Mouse (Mus musculus): ENCODE results near the gene Arhgef6.

Arhgef6 gene

DNA sequence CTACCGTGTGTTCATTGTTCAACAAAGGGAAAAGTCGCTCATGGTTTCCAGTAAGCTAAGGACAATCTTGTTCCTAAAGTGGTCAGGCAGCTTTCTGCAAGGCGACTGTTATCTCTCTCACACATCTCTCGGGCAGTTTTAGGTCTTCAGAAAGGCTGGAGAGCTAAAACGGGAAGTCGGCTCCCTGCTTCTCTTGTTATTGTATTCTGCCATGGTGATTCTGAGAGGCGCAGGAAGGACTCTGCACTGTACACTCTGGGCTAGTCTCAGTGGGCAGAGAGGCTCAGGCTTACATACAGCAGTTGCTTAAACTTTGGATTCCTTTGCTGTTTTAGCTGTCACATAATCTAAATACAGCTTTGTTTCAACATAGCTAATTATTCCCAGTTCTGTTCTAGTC is 39.6 kb downstream of the Arhgef6 start:
- no peak for DNase-seq

DNA sequence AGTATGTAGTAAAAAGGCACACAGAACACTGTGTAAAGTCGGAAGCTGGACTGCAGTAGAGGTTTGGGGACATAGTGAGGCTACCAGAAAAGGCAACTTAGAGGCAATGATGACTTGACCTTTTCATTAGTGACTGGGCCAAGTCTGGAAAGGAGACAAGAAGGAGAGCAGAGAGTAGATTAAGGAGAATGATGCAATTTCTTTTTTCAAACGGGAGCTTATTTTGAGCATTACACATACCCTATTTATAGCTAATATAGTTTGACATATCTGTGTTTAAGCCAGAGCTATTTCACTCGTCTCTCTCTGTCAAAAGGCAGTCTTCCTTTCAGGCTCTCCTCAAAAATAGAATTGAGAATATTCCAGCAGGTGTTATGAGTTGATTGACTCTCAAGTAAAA is 50.1 kb downstream of the Arhgef6 start:
- DNase-seq: no peak

DNA sequence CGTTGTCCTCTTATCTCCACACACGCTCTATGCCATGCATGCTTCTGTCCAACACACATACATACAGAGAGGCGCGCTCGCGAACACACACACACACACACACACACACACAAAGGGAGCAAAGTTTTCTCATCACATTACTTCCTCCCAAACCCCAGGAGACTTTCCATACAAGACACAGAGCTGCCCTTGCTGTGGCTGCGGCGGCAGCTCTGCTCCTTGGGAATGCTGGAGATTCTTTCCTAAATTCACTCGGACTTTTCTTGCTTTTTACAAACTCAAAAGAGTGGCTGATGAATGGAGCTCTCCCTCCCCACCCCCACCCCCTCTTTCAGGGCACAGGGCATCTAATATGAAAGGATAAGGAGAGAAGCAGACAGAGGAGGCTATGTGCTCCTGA is 52.2 kb downstream of the Arhgef6 start:
- DNase-seq: no peak

DNA sequence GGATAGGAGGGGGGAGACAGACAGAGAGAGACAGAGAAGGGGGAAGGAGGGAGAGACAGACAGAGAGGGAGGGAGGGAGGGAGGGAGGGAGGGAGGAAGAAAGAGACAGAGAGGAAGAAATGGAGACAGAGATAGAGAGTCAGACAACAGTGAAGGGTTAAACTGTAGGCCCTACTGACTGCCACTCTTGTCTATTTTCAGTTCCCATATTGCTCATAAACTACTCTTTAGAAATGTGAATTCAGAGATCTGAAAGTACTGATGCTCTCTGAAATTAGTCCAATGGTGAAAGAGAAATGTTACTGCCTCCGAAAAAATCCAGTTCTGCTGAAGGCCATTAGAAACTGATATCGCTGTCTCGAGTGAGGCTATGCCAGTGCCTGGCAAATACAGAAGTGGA is 56.3 kb downstream of the Arhgef6 start:
- DNase-seq: no peak

DNA sequence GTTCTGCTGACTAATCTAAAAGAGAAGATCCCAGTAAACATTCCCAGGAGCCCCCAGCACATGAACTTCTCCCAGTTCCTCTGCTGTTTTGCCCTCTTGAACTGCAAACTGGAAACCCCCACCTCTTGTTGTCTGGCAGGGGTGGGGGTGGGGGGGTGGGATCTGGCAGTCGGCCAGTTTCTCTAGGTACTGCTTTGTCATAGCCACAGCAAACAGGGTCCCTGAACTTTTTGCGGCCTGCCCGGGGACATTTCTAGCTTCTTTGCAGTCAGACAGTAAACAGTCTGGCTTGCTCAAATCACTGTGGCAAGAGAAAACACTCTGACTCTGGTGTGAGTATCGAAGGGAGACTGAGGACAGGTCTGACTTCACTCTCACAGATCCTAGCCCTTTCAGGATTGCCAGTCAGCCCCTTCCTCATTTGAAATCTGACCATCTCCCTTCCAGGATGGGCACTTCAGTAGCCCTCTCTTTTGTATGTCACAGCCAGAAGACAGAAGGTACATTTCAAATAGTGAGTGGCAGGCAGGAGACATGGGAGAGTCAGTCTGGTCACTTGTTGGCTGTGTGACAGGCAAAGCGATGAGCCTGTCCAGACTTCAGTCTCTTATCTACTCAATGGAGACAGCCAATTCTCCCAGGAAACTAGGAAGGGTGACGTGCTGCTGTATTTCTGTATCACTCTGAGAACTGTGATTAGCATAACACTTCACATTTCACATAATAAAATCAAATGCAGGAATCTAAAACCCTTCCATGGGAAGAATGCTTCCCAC is 60.8 kb downstream of the Arhgef6 start:
- DNase-seq: no peak

DNA sequence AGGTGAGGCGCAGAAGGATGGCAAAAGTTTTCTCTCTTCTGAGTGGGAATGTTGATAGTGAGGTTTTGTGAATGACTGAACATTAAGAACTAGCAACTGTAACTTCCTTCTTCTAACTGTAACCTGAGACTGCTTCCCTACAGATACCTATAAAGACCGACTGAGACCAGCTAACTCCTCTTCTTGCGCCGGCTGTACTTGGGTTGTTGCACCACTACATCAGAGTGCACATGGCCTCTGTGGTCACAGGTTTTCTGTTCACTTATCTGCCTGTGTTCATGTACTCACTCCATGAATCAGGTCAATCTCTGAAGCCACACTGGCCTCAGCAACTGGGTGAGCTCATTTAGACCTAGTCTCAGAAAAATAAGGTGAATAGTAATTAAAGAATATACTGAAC is 75.0 kb downstream of the Arhgef6 start:
- no peak for DNase-seq

DNA sequence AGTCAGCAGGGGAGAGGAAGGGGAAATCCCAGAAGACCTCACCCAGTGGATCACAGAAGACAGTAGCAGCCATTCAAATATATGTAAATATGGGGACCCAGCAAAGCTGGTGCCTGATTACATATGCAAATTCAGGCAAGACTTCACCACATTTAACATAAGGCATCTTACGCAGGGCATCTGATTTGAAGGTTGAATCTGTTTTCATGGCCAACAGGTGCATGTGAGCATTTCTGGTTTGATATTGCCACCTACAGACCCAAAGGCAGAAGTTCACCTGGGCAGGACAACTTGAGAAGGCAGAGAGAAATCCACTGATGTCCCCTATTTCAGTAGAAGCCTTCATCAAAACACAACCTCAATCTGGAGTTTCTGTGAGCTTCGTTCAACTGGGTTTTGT is 77.8 kb downstream of the Arhgef6 start:
- DNase-seq: no peak

DNA sequence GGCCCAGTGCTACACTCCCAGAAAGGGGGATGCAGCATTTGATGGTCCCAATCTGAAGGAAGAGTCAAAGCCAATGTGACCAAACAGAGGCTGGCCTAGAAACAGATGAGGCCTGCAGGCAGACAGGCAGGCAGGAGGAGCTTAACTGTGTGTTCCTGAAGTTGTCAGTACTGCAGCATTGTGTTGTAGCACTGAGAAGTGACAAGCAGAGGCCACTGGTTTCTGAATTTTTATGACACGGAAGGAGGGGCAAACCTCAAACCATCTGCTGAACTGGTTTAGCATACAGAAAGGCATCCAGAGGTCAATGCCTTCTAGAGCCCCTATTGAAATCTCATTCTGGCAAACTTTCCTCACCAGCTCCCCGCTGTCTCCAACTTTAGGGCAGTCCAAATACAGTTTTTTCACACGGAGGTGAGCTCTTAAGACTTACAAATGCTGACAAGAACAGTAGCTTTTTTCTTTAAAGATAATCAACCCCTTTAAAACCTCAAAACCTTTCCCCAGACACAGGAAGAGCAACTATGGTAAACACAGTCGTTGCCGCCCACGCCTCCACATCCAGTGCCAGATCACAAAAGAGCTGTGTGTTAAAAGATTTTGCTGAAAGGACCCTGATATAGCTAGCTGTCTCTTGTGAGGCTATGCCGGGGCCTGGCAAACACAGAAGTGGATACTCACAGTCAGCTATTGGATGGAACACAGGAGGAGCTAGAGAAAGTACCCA is 85.0 kb downstream of the Arhgef6 start:
- no peak for DNase-seq

DNA sequence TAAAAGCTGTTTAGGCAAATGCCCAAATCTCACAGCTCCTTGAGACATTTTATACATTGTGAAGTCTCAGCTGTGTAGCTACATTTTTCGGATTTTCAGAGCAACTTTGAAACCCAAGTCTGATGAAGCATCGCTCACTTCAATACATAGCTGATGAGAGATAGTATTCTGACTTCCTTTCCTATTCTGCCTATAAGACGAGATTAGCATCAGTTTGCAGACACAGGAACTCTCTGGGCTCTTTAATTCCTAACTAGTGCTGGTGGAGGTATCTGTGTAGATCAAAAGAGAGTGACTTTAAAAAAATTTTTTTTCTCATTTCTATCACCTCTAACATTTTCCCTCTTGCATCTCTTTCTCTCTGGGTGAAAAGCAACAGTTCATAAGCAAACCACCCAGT is 100.0 kb downstream of the Arhgef6 start:
- no peak for DNase-seq

DNA sequence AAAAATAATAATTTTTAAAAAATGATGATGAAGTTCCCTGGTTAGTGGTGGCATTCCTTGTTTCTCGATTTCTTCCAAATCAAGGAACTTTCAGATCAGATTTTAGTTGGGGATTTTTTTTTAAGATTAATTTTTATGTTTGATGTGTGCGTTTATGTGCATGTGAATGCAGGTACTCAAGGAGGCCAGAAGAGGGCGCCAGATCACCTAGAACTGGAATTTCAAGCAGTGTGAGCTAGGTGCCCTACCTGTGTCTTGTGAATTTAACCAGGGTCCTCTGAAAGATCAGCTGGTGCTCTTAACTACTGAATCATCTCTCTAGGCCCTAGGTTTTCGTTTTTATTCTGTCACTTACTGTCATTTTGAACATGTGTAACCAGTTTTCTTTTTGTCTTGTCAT is 102.5 kb downstream of the Arhgef6 start:
- DNase-seq: no peak

DNA sequence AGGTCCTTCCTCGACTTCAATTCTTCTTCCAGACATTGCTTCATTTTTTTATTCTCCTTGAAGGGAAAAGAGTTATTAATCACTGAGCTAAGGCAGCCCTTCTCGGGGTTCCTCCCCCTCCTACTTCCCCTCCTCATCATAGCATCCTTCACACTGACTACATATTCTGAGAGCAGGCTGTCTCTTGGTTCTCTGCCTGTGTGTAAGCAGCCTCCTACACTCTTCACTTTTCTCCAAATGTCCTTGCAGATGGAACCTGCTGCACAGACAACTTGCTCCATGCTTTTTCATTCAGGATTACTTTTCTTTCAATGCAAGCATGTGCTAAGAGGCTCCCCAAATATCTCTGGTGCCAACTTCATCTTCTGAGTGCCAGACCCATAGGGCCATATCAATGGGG is 104.9 kb downstream of the Arhgef6 start:
- DNase-seq: no peak

DNA sequence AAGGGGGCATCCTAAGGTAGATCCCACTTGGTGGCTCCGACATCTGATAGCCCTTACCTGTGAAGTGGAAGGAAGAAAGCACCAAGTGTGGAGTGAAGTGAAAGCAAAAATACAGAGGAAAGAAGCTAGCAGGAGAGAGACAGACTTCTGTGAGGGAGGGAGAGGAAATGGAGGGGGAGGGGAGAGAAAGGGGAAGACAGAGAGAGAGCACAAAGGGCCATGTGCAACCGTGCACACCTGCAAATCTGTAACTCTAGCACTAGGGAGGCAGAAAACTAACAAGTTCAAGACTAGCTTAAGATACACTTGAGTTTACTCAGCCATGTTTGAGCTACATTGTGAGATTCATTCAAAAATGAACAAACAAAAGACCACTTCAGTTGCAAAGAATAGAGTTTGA is 110.4 kb downstream of the Arhgef6 start:
- no peak for DNase-seq

DNA sequence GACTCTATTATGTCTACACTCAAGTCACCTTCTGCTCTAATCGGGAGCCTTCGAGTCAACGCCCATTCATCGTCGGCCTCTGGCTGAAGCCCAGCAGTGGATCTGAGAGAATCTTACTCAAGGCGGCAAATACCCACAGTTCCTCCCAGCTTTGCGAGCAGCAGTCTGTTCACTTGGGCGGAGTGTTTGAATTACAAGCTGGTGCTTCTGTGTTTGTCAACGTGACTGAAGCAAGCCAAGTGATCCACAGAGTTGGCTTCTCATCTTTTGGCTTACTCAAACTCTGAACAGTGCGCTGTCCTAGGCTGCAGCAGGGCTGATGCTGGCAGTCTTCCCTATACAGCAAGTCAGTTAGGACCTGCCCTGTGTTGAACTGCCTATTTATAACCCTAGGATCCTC is 115.2 kb downstream of the Arhgef6 start:
- no peak for DNase-seq

DNA sequence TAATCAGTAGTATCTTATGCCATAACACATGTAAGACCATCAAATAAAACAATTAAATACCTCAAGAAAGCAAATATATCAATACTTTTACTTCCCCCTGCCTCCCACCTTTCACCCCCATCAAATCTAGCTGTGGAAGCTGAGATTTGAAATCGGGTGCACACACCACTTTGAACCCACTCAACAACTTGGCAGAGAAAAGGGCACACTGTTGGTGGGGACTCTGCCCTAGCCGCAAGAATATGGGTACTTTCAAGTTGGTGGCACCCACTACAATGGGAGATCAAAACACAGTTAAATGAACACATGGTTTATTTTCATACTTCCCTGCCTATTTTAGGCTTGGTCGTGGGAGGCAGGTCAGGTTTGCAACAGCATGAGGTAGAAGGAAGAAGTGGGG is 116.6 kb downstream of the Arhgef6 start:
- no peak for DNase-seq

DNA sequence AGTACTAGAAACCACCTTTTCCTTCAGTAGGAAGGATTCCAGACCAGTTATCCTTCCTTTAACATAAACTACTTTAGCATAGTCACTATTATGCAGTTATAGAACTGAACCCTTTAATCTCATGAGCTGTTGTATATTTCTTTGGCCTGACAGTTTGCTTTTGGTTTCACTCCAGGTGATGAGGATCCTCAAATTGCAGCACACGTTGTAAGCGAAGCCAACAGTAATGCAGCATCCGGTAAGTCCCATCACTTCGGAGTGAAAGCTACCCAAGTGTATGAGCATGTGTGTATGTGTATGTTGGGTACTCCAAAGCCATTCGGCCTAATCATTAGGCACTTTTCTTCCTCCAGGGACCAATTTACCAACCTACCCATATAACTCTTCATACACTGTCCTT is 119.0 kb downstream of the Arhgef6 start:
- DNase-seq: no peak

DNA sequence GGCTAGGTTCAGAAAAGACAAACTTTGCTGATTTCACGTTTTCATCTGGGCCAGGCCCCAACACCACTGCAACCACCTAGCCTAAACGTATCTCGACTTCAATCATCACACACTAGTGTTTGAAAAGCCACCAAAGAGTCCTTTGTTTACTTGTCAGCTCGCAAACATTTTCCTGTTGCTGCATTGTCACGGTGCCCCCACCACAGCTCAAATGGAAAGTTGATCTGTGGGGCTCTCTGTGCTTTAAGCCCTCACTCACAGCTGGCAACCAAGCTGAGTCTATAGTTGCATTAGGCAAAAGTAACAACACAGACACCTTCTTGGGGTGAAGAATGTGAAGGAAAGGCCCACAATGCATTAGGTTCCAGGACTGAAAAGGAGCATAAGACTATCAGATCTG is 122.3 kb downstream of the Arhgef6 start:
- DNase-seq: no peak

DNA sequence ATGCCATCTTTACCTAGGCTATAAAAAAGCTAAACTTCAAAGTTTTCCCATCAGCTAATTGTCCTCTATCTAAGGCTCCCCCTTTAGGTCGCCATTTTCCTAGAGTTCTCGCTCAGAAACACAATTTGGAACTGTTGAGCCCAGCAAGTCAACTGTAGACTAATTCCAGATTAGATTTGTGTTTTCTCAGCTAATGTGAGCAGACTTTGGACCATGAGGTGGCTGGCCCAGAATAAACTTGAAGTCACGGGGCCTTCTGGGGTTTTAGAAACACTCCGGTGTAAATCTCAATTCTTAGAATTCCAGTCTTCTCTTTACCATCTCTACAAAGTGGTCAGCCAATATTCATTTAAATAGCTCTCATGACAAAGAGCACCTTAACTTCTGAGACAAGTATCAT is 123.0 kb downstream of the Arhgef6 start:
- DNase-seq: no peak

DNA sequence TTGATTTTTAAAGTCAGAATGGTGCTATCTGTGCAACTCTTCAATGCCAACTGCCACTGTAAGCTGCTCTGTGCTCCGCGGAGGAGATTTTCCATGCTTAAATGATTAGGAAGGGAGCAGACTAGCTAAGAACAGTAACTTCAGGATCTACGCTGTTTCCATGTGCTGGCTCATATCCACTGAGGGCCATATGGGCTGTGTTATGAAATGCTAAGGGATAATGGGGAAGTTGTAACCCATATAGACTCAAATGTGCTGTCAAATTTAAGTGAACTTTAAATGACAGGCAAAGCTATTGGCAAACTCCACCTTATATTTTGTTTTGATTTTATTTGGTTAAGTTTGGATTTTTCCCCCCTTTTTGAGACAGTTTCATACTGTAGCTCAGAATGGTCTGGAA is 125.7 kb downstream of the Arhgef6 start:
- DNase-seq: no peak

DNA sequence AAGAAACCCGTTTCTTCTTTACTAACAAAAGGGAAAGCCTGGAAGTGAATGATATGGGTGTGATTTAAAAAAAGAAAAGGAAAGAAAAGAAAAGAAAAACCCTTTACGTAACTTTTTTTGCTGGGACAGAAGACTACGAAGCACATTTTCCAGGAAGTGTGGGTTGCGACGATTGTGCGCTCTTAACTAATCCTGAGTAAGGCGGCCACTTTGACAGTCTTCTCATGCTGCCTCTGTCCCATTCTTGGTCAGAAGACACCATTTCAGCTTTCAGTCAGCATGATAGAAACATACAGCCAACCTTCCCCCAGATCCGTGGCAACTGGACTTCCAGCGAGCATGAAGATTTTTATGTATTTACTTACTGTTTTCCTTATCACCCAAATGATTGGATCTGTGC is 126.7 kb downstream of the Arhgef6 start, which contains the start of gene Cd40lg:
TSS of gene Cd40lg (plus strand) at position 268 of the 400 bp plus-strand sequence.
- DNase-seq: no peak

DNA sequence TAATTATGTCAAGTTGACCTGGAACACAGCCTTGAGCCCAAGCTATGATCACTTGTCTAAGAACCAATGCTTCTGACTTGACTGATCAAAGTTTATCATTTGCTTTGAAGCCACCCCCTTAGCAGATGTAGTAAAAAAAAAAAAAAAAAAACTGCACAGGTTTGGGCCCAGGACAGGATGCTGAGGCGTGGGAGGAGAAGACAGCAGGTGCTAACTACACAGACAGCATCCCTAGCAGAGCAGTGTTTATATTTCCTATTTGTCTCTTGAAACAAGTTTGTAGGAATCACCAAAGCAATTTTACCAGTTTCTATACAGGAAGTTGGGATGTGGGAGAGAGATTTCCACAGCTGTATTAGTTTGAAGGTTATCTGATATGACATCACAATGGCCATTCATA is 127.9 kb downstream of the Arhgef6 start:
- DNase-seq: no peak

DNA sequence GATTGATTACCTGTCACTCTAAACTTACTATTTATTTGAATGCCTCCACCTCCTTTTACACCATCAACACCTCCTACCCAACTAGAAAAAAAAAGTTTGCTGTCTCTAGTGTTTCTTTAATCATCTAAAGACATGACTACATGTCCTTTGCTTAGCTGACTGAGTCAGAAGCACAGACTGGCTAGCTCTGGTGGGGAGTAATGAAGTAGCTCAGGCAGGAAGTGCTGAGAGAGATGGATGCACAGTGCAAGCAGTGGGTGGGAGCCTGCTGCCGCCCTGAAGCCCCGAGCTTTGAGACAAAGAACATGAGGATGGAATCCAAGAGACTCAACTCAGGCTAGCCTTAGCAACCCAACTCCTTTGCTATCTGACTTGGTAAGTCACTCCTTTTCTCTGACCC is 138.1 kb downstream of the Arhgef6 start:
- DNase-seq: no peak

DNA sequence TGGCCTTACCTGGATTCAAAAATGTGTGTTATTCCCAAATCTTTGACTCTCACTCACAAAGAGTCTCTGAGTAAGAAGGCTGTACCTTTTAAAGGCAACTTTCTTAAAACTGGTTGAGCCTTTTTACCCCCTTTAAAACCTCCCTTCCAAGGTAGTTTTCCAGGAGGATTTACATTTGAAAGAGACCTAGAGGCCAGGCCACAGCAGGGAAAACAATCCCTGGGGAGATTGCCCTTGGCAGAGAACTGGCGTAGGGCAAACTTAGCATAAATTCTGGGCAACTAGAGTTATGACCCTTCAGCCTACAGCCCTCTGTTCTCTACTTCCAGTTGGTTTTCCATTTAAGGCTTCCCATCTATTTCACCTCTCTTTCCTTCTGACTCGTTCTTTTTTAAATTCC is 140.5 kb downstream of the Arhgef6 start:
- DNase-seq: no peak

DNA sequence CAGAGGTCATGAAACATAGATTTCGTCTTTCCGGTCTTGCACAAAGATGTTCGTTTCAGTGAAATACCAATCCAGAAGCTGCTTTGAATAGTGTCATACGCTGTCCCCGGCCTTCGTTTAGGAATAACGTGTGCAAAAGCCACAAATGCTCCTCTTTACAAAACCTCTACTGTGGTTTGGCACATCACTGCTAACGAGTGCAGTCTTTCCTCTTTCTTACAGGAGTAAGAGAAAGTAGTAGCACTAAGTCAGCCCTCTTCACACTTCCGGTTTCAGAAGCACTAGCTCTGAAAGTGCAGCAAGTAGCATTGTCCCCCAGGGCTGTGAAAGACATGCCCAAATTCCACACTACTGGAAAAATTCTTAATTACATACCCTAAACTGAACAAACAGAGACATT is 142.2 kb downstream of the Arhgef6 start:
- DNase-seq: no peak

DNA sequence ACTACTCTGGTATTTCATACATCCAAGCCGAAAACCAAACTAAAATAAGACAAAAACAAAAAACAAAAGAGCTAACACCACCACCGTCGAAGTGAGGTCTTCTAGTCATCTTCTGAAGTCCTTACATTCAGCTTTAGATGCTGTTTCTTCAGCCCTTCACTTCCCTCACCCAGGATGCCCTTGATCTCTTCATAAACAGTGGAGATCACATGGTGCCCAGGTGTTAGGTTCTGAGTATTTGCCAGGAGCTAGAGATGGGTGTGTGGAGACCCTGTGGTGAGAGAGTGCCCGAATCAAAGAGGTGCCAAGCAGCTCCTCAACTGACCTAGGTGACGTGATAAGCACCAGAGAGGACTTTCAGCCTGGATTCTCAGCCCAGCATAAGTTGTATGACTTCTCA is 149.2 kb downstream of the Arhgef6 start:
- no peak for DNase-seq

DNA sequence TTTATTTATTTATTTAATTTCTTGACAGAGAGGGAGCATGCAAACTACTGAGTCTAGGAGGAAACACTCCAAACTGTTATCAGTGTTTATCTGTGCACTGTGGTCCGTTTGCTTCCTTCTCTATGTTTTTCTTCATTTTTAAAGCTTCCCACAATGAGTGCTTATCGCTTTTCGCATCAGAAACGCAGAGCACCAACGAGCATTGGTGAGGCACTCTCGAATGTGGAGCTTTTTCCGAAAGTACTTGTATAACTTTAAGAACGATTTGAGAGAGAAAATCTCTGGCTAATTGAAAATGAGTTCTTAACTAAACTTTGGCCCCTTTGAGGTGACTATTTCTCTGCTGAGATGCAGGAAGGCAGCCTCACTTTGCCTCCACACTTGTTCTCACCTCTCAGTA is 151.2 kb downstream of the Arhgef6 start:
- DNase-seq: no peak
